Mouse (Mus musculus) MEL (cell line): ENCODE measurements at regions not wholly inside any gene's neighbourhood (a gene's known extent, or its start where the extent isn't known, plus 50 kb on each side); places are given as distances from the start of the nearest gene placed in this dataset.

Source experiments
- DNase-seq: peaks from one replicate; pipeline ENCODE4 v3.0.0; 2011; ENCODE audit warnings: low read depth, low spot score
- H3K27ac ChIP-seq: 2 replicates; pipeline ENCODE4 v1.5.1; 2012; ENCODE audit warnings: low read depth, mild to moderate bottlenecking, control low read depth, low read length, moderate library complexity; ENCODE audit not compliant: control insufficient read depth
- H3K27me3 ChIP-seq, 2 experiments: fragments of 150-350 bp in 1 of 2; sonication (generic) in 1 of 2; 2 replicates each; pipeline ENCODE4 v1.6.1; 2012; ENCODE audit warnings: low read length in 2 of 2, mild to moderate bottlenecking in 2 of 2, improper control_type of control experiment in 1 of 2, moderate library complexity in 1 of 2; ENCODE audit not compliant: insufficient read depth in 2 of 2, control insufficient read depth in 1 of 2
- H3K36me3 ChIP-seq, 2 experiments: 2 replicates each; pipeline ENCODE4 v1.6.1; 2012 to 2014; ENCODE audit warnings: low read length in 2 of 2, improper control_type of control experiment in 1 of 2, inconsistent platforms in 1 of 2, mild to moderate bottlenecking in 1 of 2; ENCODE audit not compliant: insufficient read depth in 2 of 2, control insufficient read depth in 1 of 2
- H3K4me1 ChIP-seq, 2 experiments: fragments of 150-350 bp in 1 of 2; sonication (generic) in 1 of 2; 2 replicates each; pipeline ENCODE4 v1.6.1; 2012; ENCODE audit warnings: low read length in 2 of 2, improper control_type of control experiment in 1 of 2, mild to moderate bottlenecking in 1 of 2; ENCODE audit not compliant: insufficient read depth in 2 of 2, control insufficient read depth in 1 of 2
- H3K4me3 ChIP-seq, 2 experiments: fragments of 150-350 bp in 1 of 2; sonication (generic) in 1 of 2; 2 replicates each; pipeline ENCODE4 v1.5.1; 2012; ENCODE audit warnings: low read depth in 2 of 2, low read length in 2 of 2, mild to moderate bottlenecking in 2 of 2, moderate library complexity in 2 of 2, control low read depth in 1 of 2, improper control_type of control experiment in 1 of 2; ENCODE audit not compliant: control insufficient read depth in 1 of 2, insufficient read depth in 1 of 2
- H3K79me2 ChIP-seq: 2 replicates; pipeline ENCODE4 v1.6.1; 2012; ENCODE audit warnings: mild to moderate bottlenecking, low read length, moderate library complexity; ENCODE audit not compliant: control insufficient read depth, poor library complexity, insufficient read depth
- H3K9ac ChIP-seq: 2 replicates; pipeline ENCODE4 v1.6.1; 2012; ENCODE audit warnings: low read depth, mild to moderate bottlenecking, control low read depth, low read length, moderate library complexity; ENCODE audit not compliant: control insufficient read depth, poor library complexity, severe bottlenecking
- H3K9me3 ChIP-seq: fragments of 150-350 bp; sonication (generic); replicated peaks from 2 replicates; pipeline ENCODE4 v1.6.1; 2012; ENCODE audit warnings: mild to moderate bottlenecking, low read length, improper control_type of control experiment, moderate library complexity; ENCODE audit not compliant: insufficient read depth
- MEF2A ChIP-seq: IDR thresholded peaks from 2 replicates; pipeline ENCODE4 v1.6.1; 2014; ENCODE audit warnings: low read depth, mild to moderate bottlenecking, inconsistent platforms, low read length, improper control_type of control experiment; ENCODE audit not compliant: poor library complexity, insufficient replicate concordance, severe bottlenecking; ENCODE audit errors: extremely low read depth
- ZNF384 ChIP-seq: IDR thresholded peaks from 2 replicates; pipeline ENCODE4 v1.6.1; 2012; ENCODE audit warnings: low read depth, mild to moderate bottlenecking, inconsistent platforms, low read length, improper control_type of control experiment

GRCm38 (mm10) chr3:14408435-14409125, 71.9 kb upstream of the Slc7a12 start:
- no peak overlapping the region for H3K9ac ChIP-seq
- H3K9me3 ChIP-seq = no peaks in the 10 kb centered on the region
- DNase-seq = no peak
- TF ChIP-seq ZNF384 = no peak
- TF ChIP-seq MEF2A = no peak
- H3K27me3 ChIP-seq = no peaks in the 10 kb centered on the region; a peak in 1 of 4 replicates
- no peak overlapping the region for H3K27ac ChIP-seq
- H3K36me3 ChIP-seq = no peaks in the 10 kb centered on the region
- H3K4me1 ChIP-seq = no peaks in the 10 kb centered on the region
- no peak overlapping the region for H3K4me3 ChIP-seq
- H3K79me2 ChIP-seq = no peaks in the 10 kb centered on the region
